Mouse (Mus musculus) bone marrow macrophage, adult 2 months (primary cell): Measurements from ENCODE around the gene Krtap4-7.

Experiments used
- CTCF ChIP-seq: IDR thresholded peaks from 2 replicates; pipeline ENCODE4 v1.5.1; 2012; ENCODE audit warnings: low read depth, mild to moderate bottlenecking, low read length, moderate library complexity
- POLR2A ChIP-seq: IDR thresholded peaks from 2 replicates; pipeline ENCODE4 v1.6.1; 2012; ENCODE audit warnings: mild to moderate bottlenecking, low read depth, low read length, borderline replicate concordance

DNA sequence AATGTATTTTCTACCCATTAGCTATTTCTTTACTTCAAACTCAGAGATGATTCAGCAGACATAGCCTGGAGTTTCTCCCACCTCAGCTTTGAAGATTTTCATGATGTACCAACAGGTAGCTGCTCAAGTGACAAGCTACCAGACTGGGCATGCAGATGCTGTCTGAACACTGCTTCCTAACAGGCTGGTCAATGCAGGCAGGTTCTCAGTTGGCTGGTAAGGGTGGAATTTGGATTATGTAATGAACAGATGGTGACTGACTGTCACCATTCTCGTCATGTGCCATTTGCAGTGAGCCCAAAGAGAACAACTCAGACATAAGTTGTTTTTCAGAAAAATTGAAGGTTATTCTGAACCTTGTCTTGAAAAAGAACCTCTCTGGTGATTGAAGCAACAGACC, 34.8 kb downstream of the Krtap4-7 start:
- no peak for TF ChIP-seq POLR2A
- no peak for TF ChIP-seq CTCF
